Mouse (Mus musculus) c-Kit-positive CD71-negative TER-119-negative erythroid progenitor cells, embryonic 14.5 days (primary cell): Measurements from ENCODE around the gene Slc35g3.

Experiments used
- DNase-seq: peaks from one replicate; pipeline ENCODE4 v3.0.0-alpha.2; 2013; ENCODE audit warnings: low read depth

The Slc35g3 gene

GRCm38 (mm10) chr11:69784793-69785272, 23.1 kb upstream of the Slc35g3 start:
- DNase-seq, result no peak

GRCm38 (mm10) chr11:69781828-69782227, 20.1 kb upstream of the Slc35g3 start:
- DNase-seq, result no peak

GRCm38 (mm10) chr11:69778985-69779384, 17.2 kb upstream of the Slc35g3 start:
- no peak for DNase-seq

- DNase-seq, result no peak
Observed at GRCm38 (mm10) chr11:69778258-69778982, 16.7 kb upstream of the Slc35g3 start.

- DNase-seq, result no peak
Observed at GRCm38 (mm10) chr11:69777504-69778257, 15.9 kb upstream of the Slc35g3 start.

DNA sequence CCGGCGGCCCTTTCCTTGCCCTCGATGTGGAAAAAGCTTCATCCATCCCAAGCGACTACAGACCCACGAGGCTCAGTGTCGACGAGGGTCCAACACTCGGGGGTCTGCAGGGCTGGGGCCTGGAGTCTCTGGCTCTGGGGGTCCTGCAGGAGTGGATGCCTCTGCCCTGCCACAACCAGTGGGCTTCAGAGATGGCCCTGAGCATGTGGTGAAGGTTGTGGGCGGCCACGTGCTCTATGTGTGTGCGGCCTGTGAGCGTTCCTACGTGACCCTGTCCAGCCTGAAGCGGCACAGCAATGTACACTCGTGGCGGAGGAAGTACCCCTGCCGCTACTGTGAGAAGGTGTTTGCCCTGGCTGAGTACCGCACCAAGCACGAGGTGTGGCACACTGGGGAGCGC, 14.7 kb upstream of the Slc35g3 start:
- DNase-seq, result no peak

- no peak for DNase-seq
Observed at GRCm38 (mm10) chr11:69775716-69776115, 13.9 kb upstream of the Slc35g3 start.

DNA sequence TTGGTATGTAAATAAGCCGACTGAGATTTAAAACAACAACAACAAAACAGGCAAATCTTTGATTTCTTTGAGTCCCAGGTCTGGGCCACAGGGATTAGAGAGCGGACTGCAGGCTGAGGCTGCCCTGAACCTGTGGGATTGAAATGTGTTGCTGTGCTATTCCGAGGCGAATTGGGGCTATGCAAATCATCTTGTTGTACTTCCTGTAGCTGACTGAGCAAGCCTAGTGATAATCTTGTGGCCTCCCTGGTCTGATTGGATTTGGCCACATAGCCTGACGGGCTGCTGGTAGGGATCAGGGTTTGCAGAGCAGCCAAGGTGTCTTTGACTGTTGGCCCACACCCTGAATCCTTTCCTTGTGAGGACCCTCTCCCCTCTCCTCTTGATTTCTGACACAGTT, 13.2 kb upstream of the Slc35g3 start:
- DNase-seq, result no peak

- no peak for DNase-seq
Observed at GRCm38 (mm10) chr11:69767625-69767909, 5.8 kb upstream of the Slc35g3 start.

DNA sequence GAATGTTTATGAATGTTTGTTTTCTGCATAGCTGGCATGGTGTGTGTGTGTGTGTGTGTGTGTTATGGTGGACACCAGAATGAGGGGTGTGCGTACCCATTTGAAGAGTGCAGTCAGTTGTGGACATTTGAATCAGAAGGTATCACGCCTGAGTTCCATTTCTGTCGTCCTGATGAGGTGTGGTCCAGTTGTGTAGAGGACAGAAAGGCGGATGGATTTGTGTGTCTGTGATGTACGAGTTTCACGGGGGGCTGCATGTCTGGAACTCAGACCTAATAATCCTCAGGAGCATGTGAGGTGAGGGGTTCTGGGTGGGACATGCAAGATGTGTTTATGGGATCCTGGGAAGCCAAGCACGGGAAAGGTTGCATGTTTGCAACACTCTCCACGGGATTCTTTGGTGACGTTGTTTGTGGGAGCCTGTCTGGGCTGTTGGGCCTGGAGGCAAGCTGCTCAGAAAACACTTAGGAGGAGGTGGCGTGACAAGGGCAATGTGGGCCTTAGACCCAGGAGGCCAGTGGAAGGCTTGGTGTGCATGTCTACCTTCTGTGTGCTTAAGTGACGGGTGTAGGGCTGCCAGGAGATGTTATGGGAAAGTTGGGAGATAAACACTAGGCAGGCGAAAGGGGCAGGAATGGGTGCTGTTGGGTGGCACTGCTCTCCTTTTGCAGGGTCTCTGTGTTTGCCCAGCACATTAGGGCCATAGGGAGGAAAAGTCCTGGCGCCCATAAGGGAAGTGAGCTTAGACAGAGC, 5.3 kb upstream of the Slc35g3 start:
- DNase-seq, result no peak

DNA sequence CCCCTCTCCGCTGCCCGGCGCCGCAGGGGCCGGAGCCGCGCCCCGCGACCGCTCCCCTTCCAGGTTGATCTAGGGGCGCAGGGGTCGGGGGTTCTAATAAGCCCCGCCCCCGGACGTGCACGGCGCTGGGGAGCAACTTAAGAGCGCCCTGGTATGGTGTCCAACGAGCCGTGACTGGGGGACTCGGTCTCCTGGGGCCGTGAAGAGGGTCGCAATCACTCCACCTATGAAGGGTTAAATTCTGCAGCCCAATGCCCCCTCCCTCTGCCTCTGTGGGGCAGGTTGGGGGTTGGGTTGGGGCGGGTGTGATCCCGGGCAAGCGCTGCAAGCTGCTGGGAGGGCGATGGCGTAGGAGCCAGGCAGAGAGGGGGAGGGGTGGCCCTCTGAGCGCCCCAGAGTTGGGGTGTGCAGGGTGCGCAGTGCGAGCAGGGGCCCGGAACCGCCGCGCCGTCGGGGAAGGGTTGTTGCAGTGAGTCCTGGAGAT, 4.4 kb upstream of the Slc35g3 start:
- DNase-seq, result no peak

- no peak for DNase-seq
Observed at GRCm38 (mm10) chr11:69765221-69766125, 3.7 kb upstream of the Slc35g3 start, which contains the start of gene Zbtb4. Gene Zbtb4, plus strand, starts transcription at chr11:69765912.

GRCm38 (mm10) chr11:69763551-69763950, 1.8 kb upstream of the Slc35g3 start:
- DNase-seq, result no peak

DNA sequence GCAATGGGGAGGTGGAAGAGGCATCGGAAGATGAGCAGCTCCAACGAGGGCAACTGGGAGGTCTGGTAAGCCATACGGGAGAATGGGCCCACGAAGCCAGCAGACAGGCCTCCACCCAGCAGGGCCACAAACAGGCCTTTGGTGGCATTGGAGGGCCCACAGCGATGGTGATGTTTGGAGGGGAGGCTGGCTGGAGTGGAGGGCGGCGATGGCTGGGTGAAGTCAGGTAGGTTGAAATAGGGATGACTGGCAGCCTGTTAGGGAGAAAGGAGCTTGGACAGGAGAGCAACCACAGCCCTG, 917 bp downstream of the Slc35g3 start:
- no peak for DNase-seq

DNA sequence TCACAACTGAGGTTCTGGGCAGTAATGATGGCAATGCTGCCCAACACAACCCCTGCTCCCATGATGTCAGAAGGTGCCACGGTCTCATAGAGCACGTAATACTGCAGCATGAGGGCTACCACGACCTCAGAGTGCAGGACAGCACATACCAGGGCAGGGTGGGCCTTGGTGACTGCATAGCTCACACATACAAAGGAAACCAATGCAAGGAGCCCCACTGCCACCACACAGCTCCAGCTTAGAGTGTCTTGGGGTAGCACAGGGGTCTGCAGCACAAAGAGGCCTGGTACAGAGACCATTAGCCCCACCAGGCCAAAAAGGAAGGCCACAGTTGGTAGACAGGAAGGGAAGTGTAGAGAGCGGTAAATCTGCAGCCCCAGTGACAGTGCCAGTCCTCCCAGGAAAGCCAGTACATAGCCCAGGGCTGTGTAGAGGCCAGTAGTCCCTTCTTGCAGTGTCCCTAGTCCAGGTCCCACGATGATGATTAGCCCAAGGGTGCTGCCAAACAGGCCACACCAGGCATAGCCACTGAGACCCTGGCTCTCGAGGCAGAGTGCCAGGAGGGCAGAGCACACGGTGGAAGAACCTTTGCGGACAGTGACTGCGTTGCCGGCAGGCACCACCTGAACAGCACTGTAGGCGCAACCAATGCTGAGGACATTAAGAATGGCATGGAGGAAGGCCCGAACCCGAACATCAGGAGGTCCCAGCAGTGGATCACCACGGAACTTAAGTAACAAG, 1.4 kb downstream of the Slc35g3 start:
- no peak for DNase-seq

GRCm38 (mm10) chr11:69758971-69759721, 2.6 kb downstream of the Slc35g3 start:
- DNase-seq, result peak; percentile 88

DNA sequence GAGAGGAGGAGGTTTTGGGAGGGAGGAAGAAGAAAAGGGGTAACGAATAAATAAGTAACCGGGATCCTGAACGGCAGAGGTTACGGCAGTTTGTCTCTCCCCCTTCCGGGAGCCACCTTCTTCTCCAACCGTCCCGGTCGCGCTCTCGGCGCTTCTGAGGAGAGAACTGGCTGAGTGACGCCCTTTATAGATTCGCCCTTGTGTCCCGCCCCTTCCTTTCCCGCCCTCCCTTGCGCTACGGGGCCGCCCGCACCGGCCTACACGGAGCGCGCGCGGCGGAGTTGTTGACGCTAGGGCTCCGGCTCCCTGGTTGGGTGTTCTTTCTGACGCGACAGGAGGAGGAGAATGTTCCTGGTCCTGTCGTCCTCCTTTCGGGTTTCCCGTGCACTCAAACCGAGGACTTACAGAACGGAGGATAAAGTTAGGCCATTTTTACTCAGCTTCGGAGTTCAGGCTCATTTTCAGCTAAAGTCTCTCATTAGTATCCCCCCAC, 3.2 kb downstream of the Slc35g3 start, which contains the start of gene Polr2a:
Polr2a (minus strand) TSS at position 160 of the 493 bp plus-strand sequence.
- peak; percentile 97 for DNase-seq

GRCm38 (mm10) chr11:69758090-69758456, 3.7 kb downstream of the Slc35g3 start:
- DNase-seq, result peak; percentile 90

GRCm38 (mm10) chr11:69757303-69758089, 4.3 kb downstream of the Slc35g3 start:
- DNase-seq, result no peak
